Mouse (Mus musculus) ES-CJ7 (cell line): ENCODE results near the gene Tbc1d5.

Experiments
- DNase-seq: peaks from one replicate; pipeline ENCODE4 v3.0.0; 2011; ENCODE audit warnings: low read depth, low spot score

Gene Tbc1d5

DNA sequence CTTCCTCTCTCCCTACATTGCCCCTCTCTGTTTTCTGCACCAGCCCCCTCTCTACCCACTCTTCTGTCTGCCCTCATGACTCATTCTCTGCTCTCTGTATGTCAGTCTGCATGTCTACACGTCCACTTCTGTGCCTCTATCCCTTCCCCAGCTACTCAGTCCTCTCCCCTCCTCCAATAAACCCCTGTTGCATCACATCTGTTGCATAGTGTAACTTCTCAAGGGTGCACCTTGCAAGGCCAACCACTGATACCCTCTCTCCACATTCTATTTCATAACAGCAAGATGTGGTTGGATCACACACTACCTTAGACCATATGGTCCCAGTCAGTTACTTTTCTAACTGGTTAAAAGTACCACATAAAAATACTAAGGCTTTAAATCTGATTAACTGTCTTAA is 74.9 kb downstream of the Tbc1d5 start:
- no peak for DNase-seq

DNA sequence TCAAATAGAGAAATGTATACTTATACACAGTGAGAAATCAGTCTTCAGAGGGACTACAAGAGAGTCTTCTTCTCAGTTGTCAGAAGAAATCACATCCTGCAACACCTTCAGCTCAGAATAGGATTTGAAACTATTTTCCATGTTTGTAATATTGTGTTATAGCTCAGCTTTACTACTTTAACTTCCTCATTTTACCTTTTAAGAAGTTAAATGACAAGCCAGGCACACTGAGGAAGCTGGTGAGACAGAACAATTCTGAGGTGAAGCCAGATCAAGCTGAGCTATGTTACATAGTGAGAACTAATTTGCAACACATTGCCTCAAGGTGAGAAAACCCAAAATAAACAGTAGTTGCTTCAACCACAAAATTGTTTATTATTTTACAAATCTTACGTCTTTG is 135.3 kb downstream of the Tbc1d5 start:
- no peak for DNase-seq

DNA sequence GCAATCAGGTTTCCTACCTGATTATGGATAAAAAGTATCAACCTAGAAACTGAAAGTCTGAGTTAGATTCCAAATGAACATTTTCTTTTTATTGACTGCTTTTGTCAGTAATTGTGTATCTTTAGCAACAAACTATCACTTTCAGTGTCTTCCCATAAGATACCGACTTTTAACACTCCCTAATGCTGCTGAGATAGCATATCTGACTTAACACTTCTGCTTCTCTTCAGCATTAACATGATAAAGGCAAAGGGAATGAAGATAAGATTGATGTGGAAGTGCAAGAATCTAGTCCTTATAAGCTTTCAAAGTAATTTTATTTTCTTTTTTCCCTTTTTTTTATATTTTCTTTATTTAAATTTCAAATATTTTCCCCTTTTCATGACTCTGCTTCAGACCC is 138.3 kb downstream of the Tbc1d5 start:
- no peak for DNase-seq

DNA sequence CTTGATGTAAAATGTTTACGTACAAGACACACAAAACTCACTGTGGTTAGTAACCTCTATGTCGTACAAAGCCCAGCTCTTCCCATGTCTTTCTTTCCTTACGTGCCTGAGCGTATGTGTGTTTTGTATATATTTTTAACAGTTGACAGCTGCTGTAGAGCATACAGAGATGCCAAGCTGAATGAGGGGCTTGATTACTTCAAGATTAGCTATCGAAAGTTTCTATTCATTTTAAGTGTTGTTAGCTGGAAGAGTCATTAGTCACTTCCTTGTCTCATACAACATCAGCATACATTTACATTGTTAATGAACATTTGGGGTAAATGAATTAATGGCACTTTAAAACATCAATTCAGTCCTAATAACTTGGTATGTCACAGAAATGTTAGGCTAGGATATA is 155.9 kb downstream of the Tbc1d5 start:
- DNase-seq: no peak

DNA sequence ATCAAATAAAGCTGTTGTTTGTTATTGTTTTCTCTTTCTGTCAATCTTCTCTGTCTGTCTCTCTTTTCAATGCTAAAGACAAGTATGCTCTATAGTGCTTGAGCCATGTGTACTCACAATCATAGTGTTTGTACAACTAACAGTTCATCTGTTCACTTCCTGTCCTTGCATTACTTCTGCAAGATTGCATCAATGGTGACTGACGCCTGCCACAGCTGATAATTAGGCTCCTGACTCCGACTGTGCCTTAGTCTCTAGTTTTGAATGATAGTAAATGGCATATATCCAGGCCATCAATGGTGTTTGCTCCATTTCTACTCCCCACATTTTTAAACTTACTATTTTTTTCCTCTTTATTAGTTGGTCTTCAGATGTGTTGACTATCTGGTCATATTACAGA is 162.8 kb downstream of the Tbc1d5 start:
- no peak for DNase-seq

DNA sequence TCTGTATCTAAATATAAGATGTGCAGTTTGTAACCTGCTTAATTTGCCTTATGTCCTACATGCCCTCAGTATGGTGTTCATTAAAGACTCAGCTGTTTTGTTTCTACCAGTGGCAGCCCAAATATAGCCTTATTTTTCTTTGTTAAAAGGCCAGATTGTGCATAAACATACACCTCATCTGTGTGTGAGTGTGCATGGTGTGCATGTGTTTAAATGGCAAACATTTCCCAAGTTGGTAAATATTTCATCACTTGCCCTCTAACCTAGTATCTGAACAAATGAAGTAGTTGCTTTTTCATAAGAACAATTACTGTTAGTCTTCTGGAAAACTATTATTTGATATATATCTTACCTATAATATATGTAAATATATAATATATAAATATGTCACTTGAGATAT is 165.2 kb downstream of the Tbc1d5 start:
- DNase-seq: no peak

DNA sequence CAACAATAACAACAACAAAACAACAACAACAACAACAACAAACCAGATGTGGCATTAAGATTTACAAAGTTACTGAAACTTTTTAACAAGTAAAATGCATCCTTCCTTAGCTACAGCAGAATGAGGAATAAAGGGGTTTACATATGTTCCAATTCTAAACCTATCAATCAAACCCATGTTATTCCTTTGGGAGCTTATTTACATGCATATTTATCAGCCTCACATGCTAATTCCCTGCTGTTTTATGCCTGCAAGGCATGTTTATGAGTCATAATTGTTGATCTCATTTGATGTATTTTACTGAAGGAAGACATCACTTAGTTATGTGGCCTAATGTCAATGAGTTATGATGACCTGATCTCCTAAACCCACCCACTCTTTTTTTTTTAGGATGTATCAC is 176.0 kb downstream of the Tbc1d5 start:
- no peak for DNase-seq

DNA sequence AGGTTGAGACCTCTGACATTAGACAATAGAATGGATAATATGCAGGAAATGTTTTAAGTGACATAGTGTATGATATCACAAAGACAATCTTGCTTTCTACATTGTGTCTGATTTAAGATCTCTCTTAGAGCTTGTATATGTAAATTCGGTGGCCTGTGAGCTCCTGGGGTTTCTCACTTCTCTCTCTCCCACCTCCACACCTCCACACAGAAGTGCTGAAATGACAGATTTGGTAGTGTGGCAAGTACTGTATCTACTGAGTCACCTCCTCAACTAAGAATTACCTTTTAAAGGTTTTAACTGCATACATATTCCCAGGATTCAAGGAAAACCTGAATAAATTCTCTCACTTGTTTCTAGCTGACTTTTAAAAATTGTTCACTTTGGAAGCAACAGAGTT is 180.9 kb downstream of the Tbc1d5 start:
- DNase-seq: no peak

DNA sequence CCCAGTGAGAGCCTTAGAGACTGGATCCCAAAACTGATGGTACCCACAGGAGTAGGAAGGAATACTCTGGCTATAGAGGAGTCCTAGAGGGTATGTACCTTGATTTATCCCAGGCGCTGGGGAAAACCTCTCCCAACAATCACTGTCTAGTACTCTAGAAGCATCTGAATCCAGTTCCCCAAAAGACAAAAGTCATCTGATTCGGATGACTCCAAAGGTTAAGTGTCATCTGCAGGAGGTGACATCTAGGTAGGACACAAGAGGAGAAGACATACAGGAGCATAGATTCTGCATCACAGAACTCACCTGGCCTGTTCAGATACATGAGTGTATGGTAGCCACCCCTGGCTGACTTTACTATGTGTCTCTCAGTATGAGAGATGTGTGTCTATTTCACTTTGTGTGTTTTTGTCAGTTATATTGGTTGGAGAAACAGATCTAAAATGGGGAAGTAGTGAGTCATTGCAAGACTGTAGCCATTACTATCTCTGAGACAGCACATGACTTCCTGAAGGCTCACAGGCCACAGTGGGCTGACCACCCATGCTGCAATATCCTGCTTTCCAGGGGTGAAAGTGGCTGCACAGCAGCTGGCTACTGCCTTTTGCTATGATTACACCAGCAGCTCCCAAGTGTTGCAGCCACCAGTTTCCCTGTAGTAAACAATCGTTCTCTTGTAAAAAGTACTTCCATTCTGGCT is 185.7 kb downstream of the Tbc1d5 start:
- DNase-seq: no peak

DNA sequence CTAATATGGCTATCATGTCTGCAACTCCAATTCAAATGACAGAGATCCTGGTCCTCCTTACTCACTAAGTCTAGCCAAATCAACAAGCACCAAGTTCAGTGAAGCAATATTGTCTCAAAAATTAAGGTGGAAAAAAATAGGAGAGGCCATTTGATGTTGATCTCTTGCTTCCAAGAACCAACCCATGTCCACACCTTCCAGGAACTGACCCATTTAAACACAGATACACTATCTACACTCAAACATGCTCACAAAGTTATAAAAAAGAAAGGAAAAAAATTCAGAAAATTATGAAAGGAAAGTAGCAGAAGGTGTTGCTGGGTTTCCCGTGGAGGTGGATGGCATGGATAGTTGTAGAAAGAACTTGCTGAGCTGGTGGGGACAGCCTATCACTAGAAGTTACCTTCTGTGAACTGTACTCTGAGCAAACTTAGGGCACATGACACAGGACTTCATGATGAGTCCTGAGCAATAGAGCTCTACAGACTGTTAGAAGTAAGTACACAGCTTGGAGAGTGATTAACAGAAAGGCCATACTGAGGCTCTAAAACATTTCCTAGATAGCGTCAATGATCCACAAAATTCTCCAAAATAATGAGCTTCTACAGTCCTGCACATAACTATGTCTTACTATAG is 188.3 kb downstream of the Tbc1d5 start:
- DNase-seq: no peak

DNA sequence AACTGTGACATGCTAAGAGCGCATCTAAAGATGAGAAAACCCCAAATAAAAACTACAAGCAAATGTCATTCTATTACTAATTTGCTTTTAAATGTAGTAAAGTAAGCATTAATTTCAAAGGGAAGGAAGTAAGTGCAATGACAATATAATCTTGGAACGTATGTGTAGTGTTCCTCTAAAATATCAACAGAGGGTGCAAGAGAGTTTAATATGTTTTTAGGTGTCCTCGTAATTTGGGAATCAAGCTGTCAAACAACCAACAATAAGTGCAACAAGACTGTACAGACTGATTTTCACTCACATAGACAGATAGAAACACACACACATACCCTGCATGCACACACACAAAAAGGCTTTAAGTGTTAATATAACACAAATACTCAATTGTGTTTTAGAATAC is 191.2 kb downstream of the Tbc1d5 start:
- no peak for DNase-seq

DNA sequence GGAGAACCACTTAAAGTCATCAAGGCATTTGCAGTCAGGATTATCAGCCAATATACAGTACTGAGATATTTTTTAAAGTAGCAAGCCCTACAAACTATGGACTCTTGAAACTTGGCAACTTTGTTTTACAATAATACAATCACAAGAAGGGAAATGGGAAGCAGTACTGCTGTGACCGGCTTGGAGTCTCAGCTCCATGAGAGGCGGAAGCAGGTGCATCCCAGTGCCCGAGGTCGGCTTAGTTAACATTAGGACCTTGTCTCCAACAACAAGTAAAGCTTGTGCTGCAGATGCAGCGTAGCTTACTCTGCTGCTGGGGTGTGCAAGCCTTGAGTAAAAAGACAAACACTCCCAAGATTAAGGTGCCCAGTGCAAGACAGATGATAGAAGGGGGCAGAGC is 197.2 kb downstream of the Tbc1d5 start:
- DNase-seq: no peak

DNA sequence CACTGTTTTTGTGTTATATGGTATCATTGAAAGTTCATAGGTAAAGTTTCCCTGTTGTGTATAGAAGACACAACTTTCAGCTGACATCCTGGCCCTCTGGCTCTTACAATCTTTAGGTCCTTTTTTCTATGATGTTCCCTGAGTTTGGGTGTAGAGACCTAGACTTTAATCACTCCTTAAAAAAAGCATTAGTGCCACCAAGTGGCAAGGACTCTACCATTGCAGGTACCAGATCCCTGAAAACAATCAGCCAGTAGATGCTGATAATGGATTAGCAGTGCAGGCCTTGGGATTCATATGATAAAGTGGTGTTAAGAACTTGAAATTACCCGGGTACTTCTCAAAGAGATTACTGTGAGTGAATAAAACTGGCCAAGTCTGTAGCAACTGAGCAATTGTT is 207.0 kb downstream of the Tbc1d5 start:
- DNase-seq: peak; percentile 23

DNA sequence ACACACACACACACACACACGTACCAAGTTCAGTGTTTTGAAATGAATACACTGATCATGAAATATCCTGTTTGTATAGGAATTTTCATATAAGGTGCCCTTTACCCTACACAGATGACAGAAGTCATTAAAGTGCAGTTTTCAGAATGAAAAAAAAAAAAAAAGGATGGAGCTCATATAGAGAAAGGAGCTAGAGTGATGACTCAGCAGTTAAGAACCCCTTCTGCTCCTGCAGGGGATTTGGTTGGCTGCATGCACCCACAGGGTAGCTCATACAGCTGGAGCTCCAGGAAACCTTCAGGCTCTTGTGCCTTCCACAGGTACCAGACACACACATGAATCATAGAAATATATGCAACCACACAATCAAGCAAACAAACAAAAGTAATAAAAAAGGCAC is 213.0 kb downstream of the Tbc1d5 start:
- no peak for DNase-seq

DNA sequence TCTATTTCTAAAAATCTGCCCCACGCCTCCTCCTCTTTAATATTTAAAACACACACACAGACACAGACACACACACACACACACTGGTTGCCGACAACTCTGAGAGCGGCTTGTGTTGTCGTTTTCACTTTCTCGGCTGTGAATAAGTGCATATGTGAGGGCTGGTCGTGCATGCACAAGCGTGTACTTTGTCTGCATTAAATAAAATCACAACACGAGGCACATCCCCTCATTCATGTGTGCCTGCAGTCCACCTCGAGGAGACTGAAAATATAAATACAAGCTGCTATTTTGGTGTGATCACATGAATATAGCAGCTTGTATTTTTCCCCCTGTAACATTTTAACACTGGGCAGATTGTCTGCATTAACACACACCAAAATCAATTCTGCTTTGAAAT is 224.8 kb downstream of the Tbc1d5 start:
- DNase-seq: no peak

DNA sequence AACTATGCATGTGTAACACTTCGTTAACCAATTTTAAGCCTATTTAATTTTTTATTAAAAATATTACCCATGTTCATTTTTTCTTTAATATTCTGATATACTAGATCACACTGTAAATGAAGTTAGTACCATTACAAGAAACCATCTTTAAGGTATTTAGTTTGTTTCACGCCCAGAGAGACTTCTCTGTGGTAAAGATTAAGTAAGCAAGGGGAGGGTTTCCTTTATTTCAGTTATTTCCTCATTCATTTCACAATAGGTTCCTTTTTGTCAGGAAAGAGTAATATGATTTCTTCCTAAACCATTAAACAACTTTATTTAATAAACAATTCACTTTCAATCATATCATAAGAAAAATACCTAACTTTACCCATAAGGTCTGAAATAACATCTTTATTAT is 256.8 kb downstream of the Tbc1d5 start:
- DNase-seq: no peak

DNA sequence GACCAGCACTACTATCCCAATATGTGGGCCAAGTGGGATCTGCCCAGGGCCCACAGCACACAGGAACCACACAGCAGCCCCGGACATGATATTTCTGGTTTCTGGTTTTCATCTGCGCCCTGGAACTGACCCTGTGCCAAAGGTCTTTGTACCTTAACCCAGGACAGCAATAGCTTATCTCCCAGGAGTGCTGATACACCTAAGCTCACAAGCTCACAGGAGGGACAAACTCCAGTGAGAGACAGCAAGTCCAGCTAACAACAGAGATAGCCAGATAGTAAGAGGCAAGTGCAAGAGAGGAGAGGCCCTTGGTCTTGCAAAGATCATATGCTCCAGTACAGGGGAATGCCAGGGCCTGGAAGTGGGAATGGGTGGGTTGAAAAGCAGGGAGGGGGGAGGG is 263.9 kb downstream of the Tbc1d5 start:
- no peak for DNase-seq

DNA sequence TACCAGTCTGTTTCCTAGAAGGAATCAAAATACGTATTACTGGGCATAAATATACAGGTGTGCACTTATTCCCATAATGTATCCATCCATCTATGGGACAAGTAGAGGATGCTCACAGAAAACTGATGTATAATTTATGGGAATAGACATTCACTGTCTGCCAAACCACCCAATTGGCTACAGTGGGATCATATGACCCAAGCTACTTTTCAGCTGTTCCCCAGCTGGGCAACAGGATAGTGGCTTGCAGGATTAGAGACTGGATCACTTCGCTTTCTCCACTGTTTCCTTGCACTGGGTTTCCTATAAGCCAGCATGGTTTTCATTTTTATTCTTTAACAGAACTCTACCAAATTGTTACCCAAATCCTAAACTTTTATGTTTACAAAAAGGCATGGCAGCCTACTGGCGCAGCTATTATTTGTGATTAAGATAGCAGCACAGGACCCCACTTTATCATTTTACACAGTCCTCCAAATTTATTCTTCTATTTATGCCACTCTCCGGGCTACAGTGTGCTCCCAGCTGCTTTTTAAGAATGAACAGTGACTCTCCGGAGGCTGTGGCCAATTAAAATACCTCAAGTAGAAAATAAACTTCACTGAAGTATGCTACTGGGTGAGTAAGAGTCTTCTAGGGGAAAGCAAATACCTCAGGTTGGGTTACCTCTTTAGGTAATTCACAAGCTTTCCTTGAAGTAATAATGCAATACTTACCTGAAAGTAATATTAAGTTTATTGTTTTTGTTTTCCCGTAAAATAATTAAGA is 270.4 kb downstream of the Tbc1d5 start:
- no peak for DNase-seq

DNA sequence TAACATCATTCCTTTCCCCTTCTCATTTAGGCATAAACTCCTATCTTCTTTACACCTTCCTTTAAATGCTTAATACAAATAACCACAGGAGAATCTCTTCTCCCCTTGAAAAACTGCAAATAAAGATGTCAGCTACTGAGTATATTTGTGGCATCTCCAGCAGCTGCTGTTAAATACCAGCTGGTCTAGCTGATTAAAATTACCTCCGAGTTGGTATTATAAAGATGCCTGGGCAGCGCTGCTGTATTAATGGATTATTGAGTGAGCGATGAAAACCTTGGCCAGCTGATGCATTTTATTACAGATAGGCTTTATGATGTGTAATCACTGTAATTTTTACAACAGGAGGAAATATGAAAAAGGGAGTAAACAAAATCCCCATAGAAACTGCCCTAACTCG is 271.0 kb downstream of the Tbc1d5 start:
- DNase-seq: no peak

DNA sequence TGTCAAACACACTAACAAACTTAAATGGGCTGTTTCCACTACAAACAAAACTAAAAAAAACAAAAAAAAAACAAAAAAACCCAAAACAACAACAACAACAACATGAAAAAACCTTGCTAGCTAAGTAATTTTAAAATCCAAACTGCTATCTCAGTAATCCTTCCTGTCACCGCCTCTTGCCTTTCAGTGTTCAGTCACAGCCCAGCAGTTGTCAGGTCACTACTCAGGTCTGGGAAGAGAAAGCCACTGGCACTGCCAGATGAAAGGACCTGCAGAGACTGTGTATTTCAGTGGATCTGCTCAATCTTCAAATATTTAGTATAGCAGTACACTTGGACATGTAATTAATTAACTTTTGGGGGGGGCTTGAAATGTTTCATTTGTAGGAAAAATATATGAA is 272.5 kb downstream of the Tbc1d5 start:
- no peak for DNase-seq

DNA sequence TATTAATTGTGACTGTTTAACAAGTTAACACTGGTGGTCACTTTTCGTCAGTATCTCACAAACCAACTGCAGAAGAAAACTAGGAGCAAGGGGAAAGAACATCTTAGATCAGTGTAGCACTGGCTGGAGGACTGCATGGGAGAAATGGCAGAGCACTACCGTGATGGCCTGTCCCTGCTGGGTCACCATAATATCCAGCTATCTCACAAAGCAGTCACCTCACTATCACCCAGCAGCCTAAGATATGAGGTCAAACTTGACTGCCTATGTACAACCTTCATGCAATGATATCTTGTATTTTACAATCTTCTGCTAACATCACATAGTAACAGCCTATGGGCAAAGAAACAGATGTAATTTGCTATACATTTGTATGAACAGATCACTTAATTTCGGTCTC is 274.7 kb downstream of the Tbc1d5 start:
- DNase-seq: no peak

DNA sequence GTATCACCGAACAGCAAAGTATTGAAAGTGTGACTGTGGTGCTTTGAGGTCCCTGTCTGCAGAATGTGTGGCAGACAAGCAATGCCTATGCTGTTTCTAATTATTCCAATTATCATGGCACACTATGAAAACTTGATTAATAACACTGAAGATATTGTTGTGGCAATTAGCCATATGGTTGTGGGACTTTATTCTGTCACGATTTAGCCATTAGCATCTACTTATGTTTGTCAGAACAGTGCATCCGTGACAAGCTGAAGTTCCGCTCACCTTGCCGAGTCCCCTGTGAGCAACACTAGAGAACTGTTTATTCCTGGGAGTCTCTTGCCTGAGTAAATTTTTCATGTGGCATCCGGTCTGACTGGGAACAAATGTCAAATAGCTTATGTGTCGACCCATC is 281.3 kb downstream of the Tbc1d5 start:
- no peak for DNase-seq

DNA sequence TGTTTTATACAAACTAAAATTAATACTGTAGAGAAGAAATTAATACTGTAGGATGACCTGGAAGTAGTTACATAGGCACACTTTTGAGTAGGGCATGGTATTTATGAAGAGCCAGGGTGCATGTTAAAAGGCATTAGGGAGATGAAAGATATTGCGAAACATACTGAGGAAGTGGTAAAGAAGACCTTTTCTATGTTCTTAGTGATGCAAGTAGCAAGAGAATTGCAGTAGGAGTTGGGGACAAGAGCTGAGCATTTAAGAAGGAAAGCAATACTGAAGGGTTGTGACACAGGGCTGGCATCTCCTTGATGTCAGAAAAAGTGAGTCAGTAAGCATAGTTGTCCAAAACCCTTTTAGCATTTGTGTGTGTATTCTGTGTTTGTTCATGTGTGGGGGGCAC is 289.7 kb downstream of the Tbc1d5 start:
- DNase-seq: no peak
